Mouse (Mus musculus) megakaryocyte, embryonic 14.5 days (primary cell): Measurements from ENCODE around the gene Snx17. TPM values are rescaled to one million over a fixed set of nuclear protein-coding genes. Genes with fewer than 3 reads are reported as not detected.
A peak's percentile ranks its signal among the peaks of the same experiment; 100 is the strongest.
"Not testable (repeated sequence)": the region's sequence is repeated elsewhere in the genome, so short reads cannot be mapped to it uniquely, and the experiment has no call there.

Source experiments
- H3K27me3 ChIP-seq: replicated peaks from 2 replicates; pipeline ENCODE3; 2012; ENCODE audit warnings: inconsistent platforms
- H3K36me3 ChIP-seq: replicated peaks from 2 replicates; pipeline ENCODE3; 2012; ENCODE audit warnings: low read length, inconsistent platforms, mixed read lengths
- H3K4me1 ChIP-seq: 2 replicates; pipeline ENCODE4 v1.6.1; 2012; ENCODE audit warnings: inconsistent platforms
- H3K4me3 ChIP-seq: replicated peaks from 2 replicates; pipeline ENCODE3; 2012; ENCODE audit warnings: moderate library complexity, mild to moderate bottlenecking, inconsistent platforms
- H3K9me3 ChIP-seq: 2 replicates; pipeline ENCODE4 v1.6.1; 2012; ENCODE audit warnings: inconsistent platforms
- FLI1 ChIP-seq: IDR thresholded peaks from 2 replicates; pipeline ENCODE4 v1.6.1; 2012; ENCODE audit warnings: low read length, inconsistent platforms, mixed read lengths
- GATA1 ChIP-seq: IDR thresholded peaks from 3 replicates; pipeline ENCODE4 v1.6.1; 2012; ENCODE audit warnings: mixed read lengths, low read length, inconsistent platforms, borderline replicate concordance
- polyA plus RNA-seq: library from polyadenylated mRNA; stranded (reverse); fragments of >175 nt; gene quantifications from 2 replicates; pipeline ENCODE4 v1.2.3, GENCODE M21; 2012; ENCODE audit warnings: low replicate concordance; ENCODE audit not compliant: insufficient read depth

The Snx17 gene
- polyA plus RNA-seq, 1 experiment = 54.1 TPM

DNA sequence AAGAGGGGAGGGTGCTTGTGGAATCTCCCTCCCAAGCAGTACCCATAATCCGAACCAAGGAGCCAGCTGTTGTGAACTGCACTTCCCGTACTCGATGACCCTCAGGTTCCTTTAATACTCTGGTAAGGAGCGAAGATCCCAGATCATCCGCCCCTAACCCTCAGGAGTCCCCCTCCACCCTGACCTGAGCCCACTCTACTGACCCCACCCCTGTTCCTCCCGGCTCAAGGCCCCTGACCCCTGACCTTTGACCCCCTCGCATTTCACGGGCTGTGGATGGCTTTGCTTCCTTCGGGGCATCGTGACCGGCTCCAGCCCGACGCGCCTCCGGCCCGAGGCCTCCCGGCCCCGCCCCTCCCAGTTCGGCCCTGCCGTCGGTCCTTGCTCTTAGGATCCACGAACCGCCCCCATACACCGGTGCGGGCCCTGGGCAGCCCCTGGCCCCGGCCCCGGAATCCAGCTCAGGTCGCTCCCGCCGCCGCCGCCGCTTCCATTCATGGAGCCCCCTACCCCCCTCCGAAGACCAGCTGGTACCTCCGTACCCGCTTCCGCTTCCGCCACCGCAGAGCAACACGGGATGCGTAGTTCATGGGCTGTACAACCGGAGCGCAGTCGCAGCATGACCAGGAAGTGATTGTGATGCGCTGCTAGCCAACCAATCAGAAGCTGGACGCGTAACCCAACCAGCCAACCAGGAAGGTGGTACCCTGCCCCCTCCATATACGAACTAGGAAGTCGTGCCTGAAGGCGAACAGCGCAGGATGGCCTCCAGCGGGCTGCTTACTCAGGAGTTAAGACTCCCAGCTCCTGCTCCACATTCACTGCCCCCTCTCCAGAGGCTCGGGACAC lies 8.9 kb downstream of the Snx17 start, which contains the start of gene Zfp513:
Zfp513 (minus strand) TSS at position 562 of the 849 bp plus-strand sequence.
- TF ChIP-seq GATA1 (no peak), FLI1 (0 out of 2 replicates have a peak, but pooled peaks have one; percentile 66)
- no peaks in the 10 kb centered on the region for H3K9me3 ChIP-seq
- H3K4me1 ChIP-seq = peaks cover 66% of the 10 kb centered on the region
- peak within 1 kb of the TSS; percentile 92 for H3K4me3 ChIP-seq
- no peaks in the 10 kb centered on the region for H3K27me3 ChIP-seq
- H3K36me3 ChIP-seq = peaks cover 85% of the 10 kb centered on the region

DNA sequence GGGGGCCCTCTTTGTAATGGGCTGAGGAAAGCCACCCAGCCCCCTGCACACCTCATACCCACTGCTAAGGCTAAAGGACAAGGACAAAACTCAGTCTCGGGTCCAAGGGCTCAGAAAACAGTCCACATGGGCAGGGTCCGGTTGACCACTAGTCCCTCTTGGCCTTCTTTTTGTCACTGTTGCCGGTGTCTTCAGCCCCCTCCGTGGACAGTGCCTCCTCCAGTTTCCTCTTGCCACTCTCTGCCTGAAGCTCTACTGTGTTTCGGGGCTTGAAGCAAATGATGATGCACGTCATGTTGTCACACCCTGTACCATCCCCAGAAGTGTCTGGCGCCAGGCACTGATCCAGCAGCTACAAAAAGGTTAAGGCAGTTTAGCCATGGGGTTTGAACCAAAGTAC lies 9.9 kb downstream of the Snx17 start:
- Histone ChIP-seq H3K36me3 (peaks cover 85% of the 10 kb centered on the region), H3K4me1 (peaks cover 64% of the 10 kb centered on the region), H3K9me3 (no peaks in the 10 kb centered on the region), H3K4me3 (peak overlapping the region; percentile 92), H3K27me3 (no peaks in the 10 kb centered on the region)
- TF ChIP-seq FLI1 = no peak
- no peak for TF ChIP-seq GATA1

DNA sequence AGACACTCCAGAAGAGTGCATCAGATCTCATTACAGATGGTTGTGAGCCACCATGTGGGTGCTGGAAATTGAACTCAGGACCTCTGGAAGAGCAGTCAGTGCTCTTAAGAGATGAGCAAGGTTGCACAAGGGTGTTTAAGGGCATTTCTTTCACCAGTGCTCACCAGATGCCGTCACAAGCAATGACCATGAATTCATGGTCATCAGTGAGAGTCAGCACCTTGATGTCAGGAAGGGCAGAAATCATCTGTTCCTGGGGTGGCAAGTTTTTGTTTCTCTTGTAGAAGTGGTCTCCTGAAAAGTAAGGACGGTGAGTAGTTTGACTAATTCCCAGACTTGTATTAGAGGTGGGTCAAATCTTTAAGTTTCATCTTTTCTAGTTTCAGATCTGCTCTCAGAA lies 10.8 kb downstream of the Snx17 start:
- peaks cover 85% of the 10 kb centered on the region for H3K36me3 ChIP-seq
- TF ChIP-seq GATA1 (no peak), FLI1 (no peak)
- H3K27me3 ChIP-seq = no peaks in the 10 kb centered on the region
- no peaks in the 10 kb centered on the region for H3K9me3 ChIP-seq
- no peak overlapping the region for H3K4me3 ChIP-seq
- peaks cover 68% of the 10 kb centered on the region for H3K4me1 ChIP-seq

DNA sequence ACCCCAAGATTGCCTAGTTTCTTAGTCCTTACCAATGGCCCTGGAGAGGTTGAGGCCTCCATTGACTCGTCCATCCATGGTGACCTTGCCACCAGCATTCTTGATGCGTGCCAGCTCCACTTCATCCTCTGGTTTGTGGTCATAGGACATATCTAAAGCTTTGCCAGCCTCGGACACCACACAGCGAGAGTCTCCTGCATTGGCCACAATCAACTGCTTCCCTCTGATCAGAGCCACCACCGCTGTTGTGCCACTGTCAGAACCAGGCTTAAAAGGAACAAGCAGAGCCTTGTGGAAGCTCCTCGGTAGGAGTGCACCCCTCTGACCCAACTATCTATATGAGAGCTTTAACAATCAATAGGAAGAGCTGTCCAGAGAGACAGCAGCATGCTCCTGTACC lies 11.4 kb downstream of the Snx17 start:
- Histone ChIP-seq H3K9me3 (no peaks in the 10 kb centered on the region), H3K36me3 (peaks cover 80% of the 10 kb centered on the region), H3K4me3 (no peak overlapping the region), H3K27me3 (no peaks in the 10 kb centered on the region), H3K4me1 (peaks cover 67% of the 10 kb centered on the region)
- TF ChIP-seq GATA1 (no peak), FLI1 (no peak)

DNA sequence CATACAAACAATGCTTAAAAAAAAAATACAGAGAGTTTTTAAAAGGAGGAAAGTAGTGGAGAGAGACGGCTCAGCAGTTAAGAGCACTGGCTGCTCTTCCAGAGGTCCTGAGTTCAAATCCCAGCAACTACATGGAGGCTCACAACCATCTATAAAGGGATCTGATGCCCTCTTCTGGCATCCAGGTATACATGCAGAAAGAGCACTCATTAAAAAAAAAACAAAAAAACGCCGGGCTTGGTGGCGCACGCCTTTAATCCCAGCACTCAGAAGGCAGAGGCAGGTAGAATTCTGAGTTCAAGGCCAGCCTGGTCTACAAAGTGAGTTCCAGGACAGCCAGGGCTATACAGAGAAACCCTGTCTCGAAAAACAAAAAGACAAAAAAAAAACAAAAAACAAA lies 23.5 kb downstream of the Snx17 start:
- not testable (repeated sequence) for H3K4me3 ChIP-seq, H3K9me3 ChIP-seq, H3K27me3 ChIP-seq
- H3K4me1 ChIP-seq = peaks cover 60% of the 10 kb centered on the region
- peaks cover 14% of the 10 kb centered on the region for H3K36me3 ChIP-seq

DNA sequence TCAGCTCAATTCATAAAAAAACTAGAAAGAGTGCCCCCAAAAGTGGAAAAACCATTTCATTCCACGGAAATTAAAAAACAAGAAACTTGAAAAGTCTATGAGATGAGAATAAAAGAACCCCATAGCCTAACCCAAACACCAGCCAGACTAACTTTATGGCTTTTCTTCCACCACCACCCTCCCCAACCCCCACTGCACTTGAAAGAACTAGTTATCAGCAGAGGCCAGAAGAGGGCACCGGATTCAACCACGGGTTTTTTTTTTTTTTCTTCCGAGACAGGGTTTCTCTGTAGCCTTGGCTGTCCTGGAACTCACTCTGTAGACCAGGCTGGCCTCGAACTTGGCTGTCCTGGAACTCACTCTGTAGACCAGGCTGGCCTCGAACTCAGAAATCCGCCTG lies 25.3 kb downstream of the Snx17 start:
- H3K4me1 ChIP-seq = peaks cover 50% of the 10 kb centered on the region
- no peaks in the 10 kb centered on the region for H3K9me3 ChIP-seq
- H3K27me3 ChIP-seq = no peaks in the 10 kb centered on the region
- peak overlapping the region; percentile 80 for H3K4me3 ChIP-seq
- TF ChIP-seq GATA1 (no peak), FLI1 (no peak)
- H3K36me3 ChIP-seq = peaks cover 7% of the 10 kb centered on the region

DNA sequence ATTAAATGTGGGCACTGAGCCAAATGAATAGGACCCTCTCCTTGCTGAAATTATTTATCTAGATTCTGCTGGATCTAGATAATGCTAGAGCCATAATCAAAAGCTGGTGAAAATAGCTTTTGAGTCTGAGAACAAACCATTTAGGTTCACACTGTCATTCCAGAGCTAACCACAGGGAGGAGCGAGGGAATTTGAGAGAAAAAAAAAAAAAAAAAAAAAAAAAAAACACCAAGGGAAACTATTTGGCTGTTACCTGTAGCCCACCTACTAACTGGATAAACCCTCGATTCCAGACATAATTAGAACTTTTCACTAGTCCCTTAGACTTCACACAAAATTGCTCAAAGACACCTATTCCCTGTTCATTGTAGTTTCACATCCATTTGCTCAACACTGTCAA lies 26.0 kb downstream of the Snx17 start:
- peaks cover 45% of the 10 kb centered on the region for H3K4me1 ChIP-seq
- TF ChIP-seq FLI1 (no peak), GATA1 (no peak)
- H3K4me3 ChIP-seq = peak overlapping the region; percentile 99
- H3K27me3 ChIP-seq = no peaks in the 10 kb centered on the region
- peaks cover 7% of the 10 kb centered on the region for H3K36me3 ChIP-seq
- no peaks in the 10 kb centered on the region for H3K9me3 ChIP-seq

DNA sequence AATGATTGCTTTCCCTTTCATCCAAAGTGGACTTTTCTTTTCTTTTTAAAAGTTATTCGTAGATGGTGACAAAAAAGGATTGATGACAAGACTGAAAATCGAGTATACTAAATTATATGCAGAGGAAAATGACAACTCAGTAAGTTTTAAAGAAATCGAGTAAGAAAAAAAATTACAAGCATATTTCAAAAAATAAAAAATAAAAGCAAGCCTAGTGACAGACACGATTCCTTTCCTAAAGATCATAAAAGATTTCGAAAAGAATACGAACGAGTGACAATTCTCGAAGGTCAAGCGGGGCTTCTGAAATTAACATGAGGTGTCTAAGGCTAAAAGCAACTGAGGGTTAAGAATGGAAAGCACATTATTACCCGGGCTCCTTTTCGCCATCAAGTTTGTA lies 26.4 kb downstream of the Snx17 start:
- Histone ChIP-seq H3K4me3 (peak overlapping the region; percentile 99), H3K4me1 (peaks cover 42% of the 10 kb centered on the region), H3K9me3 (no peaks in the 10 kb centered on the region), H3K27me3 (no peaks in the 10 kb centered on the region), H3K36me3 (peaks cover 7% of the 10 kb centered on the region)
- TF ChIP-seq FLI1 (no peak), GATA1 (no peak)

DNA sequence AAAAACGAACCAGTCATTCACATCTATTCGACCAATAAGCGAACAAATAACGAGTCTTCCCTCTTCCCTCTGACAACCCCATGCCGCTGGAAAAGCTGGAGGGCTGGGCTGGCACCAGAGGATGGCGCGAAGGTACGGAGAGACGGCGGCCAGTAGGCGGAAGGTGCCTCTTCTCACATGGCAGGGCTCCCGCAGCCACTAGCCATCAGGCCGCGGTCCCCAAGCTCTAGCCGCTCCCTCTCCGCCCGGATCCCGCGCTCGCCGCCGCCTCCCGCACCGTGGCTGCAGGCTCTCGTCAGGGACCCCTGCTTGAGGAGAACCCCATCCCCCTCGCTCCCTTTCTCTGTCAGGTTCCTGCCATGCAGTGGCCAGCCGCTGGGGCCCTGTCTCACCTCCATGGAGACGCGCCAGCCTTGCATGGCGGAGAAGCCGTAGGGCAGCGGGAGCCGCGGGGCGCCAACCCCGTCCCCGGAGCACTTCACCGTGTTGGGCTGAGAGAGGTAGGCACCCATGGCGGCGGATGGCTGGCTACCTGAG lies 27.0 kb downstream of the Snx17 start:
- H3K27me3 ChIP-seq = no peaks in the 10 kb centered on the region
- H3K36me3 ChIP-seq = peaks cover 7% of the 10 kb centered on the region
- H3K4me3 ChIP-seq = peak overlapping the region; percentile 99
- H3K4me1 ChIP-seq = peaks cover 37% of the 10 kb centered on the region
- no peaks in the 10 kb centered on the region for H3K9me3 ChIP-seq
- TF ChIP-seq GATA1 = no peak
- TF ChIP-seq FLI1 = no peak

DNA sequence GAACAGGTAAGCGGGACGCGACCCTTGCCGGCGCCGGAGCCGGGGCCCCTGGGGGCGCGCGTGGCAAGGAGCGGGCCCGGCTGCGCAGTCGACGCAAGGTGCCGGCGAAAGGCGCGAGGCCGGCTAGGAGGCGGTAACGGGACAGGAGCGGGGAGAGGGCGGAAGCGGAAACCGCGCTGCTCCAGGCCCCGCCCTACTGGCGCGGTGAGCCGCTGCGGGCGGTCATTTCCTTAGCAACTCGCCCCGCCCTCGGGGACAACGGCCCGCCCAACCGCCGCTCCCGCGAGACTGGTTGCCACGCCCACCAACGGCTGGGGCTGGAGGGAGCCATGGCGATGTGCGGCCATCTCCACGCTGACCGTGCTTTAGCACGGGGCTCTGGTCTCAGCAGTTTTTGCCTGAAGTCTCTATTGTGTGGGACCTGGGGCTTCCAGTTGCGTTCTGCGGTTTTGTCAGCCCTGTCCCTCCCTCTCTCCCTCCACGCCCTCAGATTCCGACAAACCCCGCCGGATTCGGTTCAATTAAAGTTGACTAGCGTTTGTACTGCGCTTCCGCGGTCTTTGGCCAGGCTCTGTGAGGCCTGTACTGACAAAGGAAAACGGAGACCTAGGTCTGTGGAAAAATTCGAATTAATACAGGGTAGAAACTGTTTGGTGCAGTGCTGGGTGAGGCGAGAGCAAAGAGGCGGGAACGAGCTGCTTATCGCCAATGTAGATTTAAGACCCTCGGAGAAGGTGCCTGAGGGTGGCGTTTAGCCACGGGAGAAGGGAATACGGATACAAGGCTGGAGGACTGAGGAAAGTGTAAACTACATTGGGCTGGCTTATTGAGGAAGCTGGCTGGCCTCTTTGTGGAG lies 27.6 kb downstream of the Snx17 start, which contains the start of gene Ppm1g:
Ppm1g (minus strand) TSS at position 240 of the 856 bp plus-strand sequence.
- no peak for TF ChIP-seq GATA1
- TF ChIP-seq FLI1 = 0 out of 2 replicates have a peak, but pooled peaks have one; percentile 66
- H3K4me1 ChIP-seq = peaks cover 31% of the 10 kb centered on the region
- no peaks in the 10 kb centered on the region for H3K9me3 ChIP-seq
- peaks cover 6% of the 10 kb centered on the region for H3K36me3 ChIP-seq
- peak within 1 kb of the TSS; percentile 99 for H3K4me3 ChIP-seq
- H3K27me3 ChIP-seq = no peaks in the 10 kb centered on the region
